ENCODE assay signal across 8 mouse cellular contexts in the genomic region with DNA sequence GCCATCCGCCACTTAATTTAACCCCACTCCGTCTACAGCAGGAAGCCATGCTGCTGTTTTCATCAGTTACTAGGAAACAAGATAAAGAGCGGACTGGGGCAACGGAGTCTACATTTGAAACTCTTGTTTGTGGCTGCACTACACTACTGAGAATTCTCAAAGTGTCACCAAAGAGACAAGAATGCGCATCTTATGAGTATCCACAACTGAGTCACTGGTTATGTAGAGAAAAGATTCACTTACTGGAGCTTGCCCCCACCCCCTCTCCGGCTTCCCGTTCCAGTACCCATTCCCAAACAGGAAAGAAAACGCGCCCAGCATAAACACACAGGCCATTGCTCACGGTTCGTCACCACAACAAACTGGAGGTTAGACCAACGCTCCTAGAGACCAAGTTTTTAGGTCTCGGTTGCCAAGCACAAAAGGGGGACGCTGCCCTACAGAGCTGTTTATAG. TPM values are rescaled to one million over a fixed set of nuclear protein-coding genes. Genes with fewer than 3 reads are reported as not detected.
DNase-seq lines count a peak whose midpoint lies in the region; ATAC-seq and TF ChIP-seq lines count a peak whose summit lies in the region.

No protein-coding gene starts in this region.

- H3K9ac ChIP-seq in intestine, postnatal 0 days (ENCODE audit: low read depth, low read length) = peak overlapping the region; percentile 87; the same call in 1 of the 2 replicates
- peak overlapping the region; percentile 96 for H3K9ac ChIP-seq in neural tube, embryonic 15.5 days (replicated peaks)

- no peaks in the 10 kb centered on the region for H3K27me3 ChIP-seq in intestine, postnatal 0 days (replicated peaks; ENCODE audit: control insufficient read depth, insufficient read depth, low read length)
- H3K27me3 ChIP-seq in neural tube, embryonic 15.5 days (replicated peaks) = no peaks in the 10 kb centered on the region

- H3K4me3 ChIP-seq in intestine, postnatal 0 days (ENCODE audit: low read depth, low read length) = peak overlapping the region; percentile 82
- peak overlapping the region; percentile 98 for H3K4me3 ChIP-seq in lung, adult 2 months (replicated peaks; ENCODE audit: extremely low read depth, low read depth, low read length)
- H3K4me3 ChIP-seq in neural tube, embryonic 15.5 days (replicated peaks) = peak overlapping the region; percentile 95

- DNase-seq in urinary bladder, postnatal 14 days (ENCODE audit: low spot score) = peak; percentile 45
- DNase-seq in urinary bladder, postnatal 4 days (ENCODE audit: low spot score in 2 of 2) = no peak
- DNase-seq in c-Kit-positive CD71-positive TER-119-negative erythroid progenitor cells, embryonic 14.5 days (ENCODE audit: low read depth) = peak; percentile 53
- DNase-seq in lung, adult 2 months = no peak
- no peak for DNase-seq in gastrocnemius, adult 8-10 months (ENCODE audit: low spot score in 2 of 2)

- H3K9me3 ChIP-seq in intestine, postnatal 0 days (ENCODE audit: control insufficient read depth) = no peaks in the 10 kb centered on the region
- no peaks in the 10 kb centered on the region for H3K9me3 ChIP-seq in neural tube, embryonic 15.5 days (replicated peaks)

- no peak for TF ChIP-seq POLR2A in lung, adult 2 months (IDR thresholded peaks at IDR 0.05; ENCODE audit: borderline replicate concordance, extremely low read depth, low read depth, low read length)

- H3K4me1 ChIP-seq in intestine, postnatal 0 days (replicated peaks; ENCODE audit: control insufficient read depth, insufficient read depth, low read length) = peaks cover 4% of the 10 kb centered on the region
- peaks cover 14% of the 10 kb centered on the region for H3K4me1 ChIP-seq in lung, adult 2 months (ENCODE audit: control insufficient read depth, insufficient read depth, low read length)
- peaks cover 38% of the 10 kb centered on the region for H3K4me1 ChIP-seq in neural tube, embryonic 15.5 days

- no peaks in the 10 kb centered on the region for H3K36me3 ChIP-seq in intestine, postnatal 0 days (ENCODE audit: control insufficient read depth, insufficient read depth)
- H3K36me3 ChIP-seq in neural tube, embryonic 15.5 days = no peaks in the 10 kb centered on the region

- H3K27ac ChIP-seq in intestine, postnatal 0 days (ENCODE audit: low read depth, low read length) = peak overlapping the region; percentile 86
- peak overlapping the region; percentile 95 for H3K27ac ChIP-seq in neural tube, embryonic 15.5 days (replicated peaks)

- peak; percentile 10; the same call in 1 of the 2 replicates for ATAC-seq in granulocyte monocyte progenitor cell, adult 5-6 weeks (replicated peaks; ENCODE audit: poor library complexity, severe bottlenecking)
- ATAC-seq in intestine, postnatal 0 days = no peak
- no peak for ATAC-seq in neural tube, embryonic 15.5 days (ENCODE audit: low FRiP score)

- 2% methylated on average over 14 of the region's 14 CpGs for WGBS in intestine, postnatal 0 days
- WGBS in lung, adult 2 months = under 1% methylated on average over 14 of the region's 14 CpGs
- WGBS in neural tube, embryonic 15.5 days = 2% methylated on average over 14 of the region's 14 CpGs

- peak overlapping the region; percentile 76 for H3K4me2 ChIP-seq in intestine, postnatal 0 days (replicated peaks; ENCODE audit: low read depth)
- H3K4me2 ChIP-seq in neural tube, embryonic 15.5 days = peak overlapping the region; percentile 84

- TF ChIP-seq CTCF in intestine, postnatal 0 days (IDR thresholded peaks at IDR 0.05; ENCODE audit: low read depth) = no peak
- TF ChIP-seq CTCF in lung, adult 2 months (IDR thresholded peaks at IDR 0.05; ENCODE audit: insufficient read depth, low read length) = no peak

RNA-seq across cellular contexts. Expression of a gene that starts 1.4 kb away (rescaled TPM):
- 96.0 and 111 TPM in 2 replicates for total RNA-seq in granulocyte monocyte progenitor cell, adult 5-6 weeks (2014; fragmentation: Nextera tagmentation)
- total RNA-seq in granulocyte monocyte progenitor cell, adult 5-6 weeks (2017) = 56.8 and 59.0 TPM in 2 replicates
- 6.6 and 7.1 TPM in 2 replicates for polyA plus RNA-seq in intestine, postnatal 0 days (2015; fragmentation: Nextera tagmentation; extraction: Ambion mirVana)
- 105 and 143 TPM in 2 replicates for polyA plus RNA-seq in lung, adult 2 months (2012; rRNA removed)
- polyA plus RNA-seq in neural tube, embryonic 15.5 days (2015; fragmentation: Nextera tagmentation; extraction: Ambion mirVana) = 8.6 and 10.2 TPM in 2 replicates
- total RNA-seq in gastrocnemius, adult 8-10 months (2022) = 10 to 100 TPM; 55.9 to 80.6 (median 65.0) TPM

RNA-seq across cellular contexts. Expression of a gene that starts 19.3 kb away (rescaled TPM):
- 33.9 and 39.8 TPM in 2 replicates for total RNA-seq in granulocyte monocyte progenitor cell, adult 5-6 weeks (2014; fragmentation: Nextera tagmentation)
- 17.1 and 21.2 TPM in 2 replicates for total RNA-seq in granulocyte monocyte progenitor cell, adult 5-6 weeks (2017)
- 10.2 and 13.3 TPM in 2 replicates for polyA plus RNA-seq in intestine, postnatal 0 days (2015; fragmentation: Nextera tagmentation; extraction: Ambion mirVana)
- 13.5 and 14.0 TPM in 2 replicates for polyA plus RNA-seq in lung, adult 2 months (2012; rRNA removed)
- 18.5 and 20.6 TPM in 2 replicates for polyA plus RNA-seq in neural tube, embryonic 15.5 days (2015; fragmentation: Nextera tagmentation; extraction: Ambion mirVana)
- total RNA-seq in gastrocnemius, adult 8-10 months (2022) = 1 to 10 TPM; 3.0 to 5.4 (median 4.1) TPM

RNA-seq across cellular contexts. Expression of a gene that starts 19.4 kb away (rescaled TPM):
- 15.6 and 19.6 TPM in 2 replicates for total RNA-seq in granulocyte monocyte progenitor cell, adult 5-6 weeks (2014; fragmentation: Nextera tagmentation)
- total RNA-seq in granulocyte monocyte progenitor cell, adult 5-6 weeks (2017) = 17.9 and 19.9 TPM in 2 replicates
- polyA plus RNA-seq in intestine, postnatal 0 days (2015; fragmentation: Nextera tagmentation; extraction: Ambion mirVana) = 12.6 and 12.9 TPM in 2 replicates
- 8.2 and 12.1 TPM in 2 replicates for polyA plus RNA-seq in lung, adult 2 months (2012; rRNA removed)
- polyA plus RNA-seq in neural tube, embryonic 15.5 days (2015; fragmentation: Nextera tagmentation; extraction: Ambion mirVana) = 21.9 and 24.6 TPM in 2 replicates
- 10 to 100 TPM in 1 of 4 experiments, 1 to 10 TPM in 3; 8.3 to 10.5 (median 9.2) TPM for total RNA-seq in gastrocnemius, adult 8-10 months (2022)

RNA-seq across cellular contexts. Expression of a gene that starts 19.5 kb away (rescaled TPM):
- 2.2 TPM in 1 of 2 replicates, not detected in the other for total RNA-seq in granulocyte monocyte progenitor cell, adult 5-6 weeks (2014; fragmentation: Nextera tagmentation)
- total RNA-seq in granulocyte monocyte progenitor cell, adult 5-6 weeks (2017) = 0.47 and 1.0 TPM in 2 replicates
- 0.18 TPM in 1 of 2 replicates, not detected in the other for polyA plus RNA-seq in intestine, postnatal 0 days (2015; fragmentation: Nextera tagmentation; extraction: Ambion mirVana)
- polyA plus RNA-seq in lung, adult 2 months (2012; rRNA removed) = 0.14 TPM in 1 of 2 replicates, not detected in the other
- polyA plus RNA-seq in neural tube, embryonic 15.5 days (2015; fragmentation: Nextera tagmentation; extraction: Ambion mirVana) = 0.10 TPM in 1 of 2 replicates, not detected in the other
- total RNA-seq in gastrocnemius, adult 8-10 months (2022) = under 1 TPM in 2 of 4 experiments, not detected in 2; 0.13 TPM

RNA-seq across cellular contexts. Expression of a gene that starts 42.5 kb away (rescaled TPM):
- not detected in 2 replicates for total RNA-seq in granulocyte monocyte progenitor cell, adult 5-6 weeks (2014; fragmentation: Nextera tagmentation)
- total RNA-seq in granulocyte monocyte progenitor cell, adult 5-6 weeks (2017) = not detected in 2 replicates
- 27.1 and 31.6 TPM in 2 replicates for polyA plus RNA-seq in intestine, postnatal 0 days (2015; fragmentation: Nextera tagmentation; extraction: Ambion mirVana)
- polyA plus RNA-seq in lung, adult 2 months (2012; rRNA removed) = not detected in 2 replicates
- 0.26 and 0.33 TPM in 2 replicates for polyA plus RNA-seq in neural tube, embryonic 15.5 days (2015; fragmentation: Nextera tagmentation; extraction: Ambion mirVana)
- not detected for total RNA-seq in gastrocnemius, adult 8-10 months (2022)

Comparison
In these comparisons a context has a peak if more than half of its experiments do, and no peak if none do; other contexts are left out.
1. DNase-seq: peak in urinary bladder, postnatal 14 days (single experiment) and c-Kit-positive CD71-positive TER-119-negative erythroid progenitor cells, embryonic 14.5 days (single experiment); none in urinary bladder, postnatal 4 days (0 of 2), lung, adult 2 months (single experiment) and gastrocnemius, adult 8-10 months (0 of 2).
2. Peak in every context shown above with its lines, with median percentiles within 50 percentile points of each other: H3K4me3 ChIP-seq.